Mouse (Mus musculus) cerebellum, adult 11 months (tissue): ENCODE measurements at regions not wholly inside any gene's neighbourhood (a gene's known extent, or its start where the extent isn't known, plus 50 kb on each side); places are given as distances from the start of the nearest gene placed in this dataset.

Experiments
- DNase-seq: peaks from one replicate; pipeline ENCODE4 v3.0.0; 2022

- DNase-seq = no peak
Measured at GRCm38 (mm10) chr1:164622946-164623345, 164.8 kb upstream of the Atp1b1 start.

DNA sequence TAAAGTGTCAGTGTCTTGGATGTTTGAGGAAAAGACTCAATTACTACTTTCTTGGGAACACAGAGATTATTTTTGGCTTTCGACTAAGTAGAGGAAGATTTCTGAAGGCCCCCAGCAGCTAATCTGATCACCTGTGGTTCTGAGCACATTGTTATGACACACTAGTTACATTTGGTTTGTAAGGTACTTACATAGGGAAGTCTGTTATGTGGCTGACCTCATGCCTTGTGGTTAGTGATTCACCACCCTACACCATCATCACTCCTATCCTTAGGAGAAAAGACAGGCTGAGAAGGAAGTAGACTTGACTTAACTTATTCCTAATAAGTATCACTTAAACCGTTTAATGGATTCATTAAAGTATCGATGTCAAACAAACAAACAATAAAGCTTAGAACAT, 164.3 kb upstream of the Atp1b1 start:
- DNase-seq = no peak

GRCm38 (mm10) chr1:164620129-164620528, 162.0 kb upstream of the Atp1b1 start:
- no peak for DNase-seq

DNA sequence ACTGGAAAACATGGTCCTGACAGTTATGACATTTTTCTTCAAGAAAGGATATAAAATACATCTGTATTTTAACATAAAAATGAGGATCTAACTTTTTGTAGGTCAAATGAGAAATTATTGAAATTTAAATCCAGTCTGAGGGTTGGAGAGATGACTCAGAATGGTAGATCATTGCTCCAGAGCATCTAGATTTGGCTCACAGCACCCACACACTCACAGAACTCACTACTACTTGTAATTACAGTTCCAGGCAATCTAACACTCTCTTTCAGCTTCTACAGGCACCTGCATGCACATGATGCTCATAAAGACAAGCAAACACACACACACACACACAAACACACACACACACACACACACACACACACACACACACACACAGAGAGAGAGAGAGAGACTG, 159.7 kb upstream of the Atp1b1 start:
- DNase-seq = no peak

DNA sequence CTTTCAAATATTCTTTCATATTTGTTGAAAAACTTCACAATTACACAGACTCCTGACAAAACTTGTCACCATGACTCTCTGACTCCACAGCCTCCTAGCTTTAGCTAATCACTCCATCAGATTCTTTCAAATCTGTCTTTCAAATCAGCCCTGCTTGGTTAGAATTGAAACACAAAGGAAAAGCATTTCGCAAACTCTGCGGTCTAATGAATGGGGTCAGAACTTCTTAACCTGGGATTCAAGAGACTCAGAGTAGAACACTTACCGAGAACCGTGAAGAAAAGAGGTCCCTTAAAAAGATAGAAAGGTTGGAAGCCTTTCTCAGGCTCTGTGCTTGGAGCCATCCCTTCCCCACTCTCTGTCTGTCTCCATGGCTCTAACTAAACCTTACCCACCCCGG, 148.9 kb upstream of the Atp1b1 start:
- DNase-seq = no peak

DNA sequence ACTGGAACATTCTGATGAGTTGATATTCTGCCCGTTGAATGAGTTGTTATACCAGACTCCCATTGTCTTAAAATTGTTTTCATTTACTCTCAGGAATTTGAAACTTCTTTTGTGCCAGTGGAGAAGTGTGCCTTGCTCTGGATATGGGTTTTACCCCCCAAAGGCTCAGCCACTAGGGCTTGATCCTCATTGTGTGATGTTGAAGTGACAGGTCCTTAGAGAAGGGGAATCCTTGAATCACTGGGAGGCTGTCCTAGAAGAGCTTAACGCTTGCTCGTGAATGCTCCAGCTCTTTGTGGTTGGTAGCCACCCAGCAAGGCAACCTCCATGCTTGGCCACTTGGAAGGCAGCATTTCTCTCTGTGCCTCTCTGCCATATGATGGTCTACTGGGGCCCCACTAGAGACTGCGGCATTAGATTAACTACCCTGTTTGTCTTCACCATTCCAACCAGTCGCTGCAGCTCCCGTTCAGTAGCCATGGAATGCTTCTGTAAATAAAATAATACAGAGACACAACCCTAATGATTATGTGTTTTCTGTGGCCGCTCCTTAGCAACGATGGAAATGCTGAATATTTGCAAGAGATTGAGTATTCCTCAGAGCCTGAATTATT, 148.1 kb upstream of the Atp1b1 start:
- DNase-seq = no peak

- DNase-seq = no peak
Measured at GRCm38 (mm10) chr1:164603433-164603832, 145.3 kb upstream of the Atp1b1 start.

- no peak for DNase-seq
Measured at GRCm38 (mm10) chr1:164602568-164602967, 144.4 kb upstream of the Atp1b1 start.

- DNase-seq = no peak
Measured at GRCm38 (mm10) chr1:164590205-164590613, 132.1 kb upstream of the Atp1b1 start.

- no peak for DNase-seq
Measured at GRCm38 (mm10) chr1:164586066-164586989, 128.2 kb upstream of the Atp1b1 start.

DNA sequence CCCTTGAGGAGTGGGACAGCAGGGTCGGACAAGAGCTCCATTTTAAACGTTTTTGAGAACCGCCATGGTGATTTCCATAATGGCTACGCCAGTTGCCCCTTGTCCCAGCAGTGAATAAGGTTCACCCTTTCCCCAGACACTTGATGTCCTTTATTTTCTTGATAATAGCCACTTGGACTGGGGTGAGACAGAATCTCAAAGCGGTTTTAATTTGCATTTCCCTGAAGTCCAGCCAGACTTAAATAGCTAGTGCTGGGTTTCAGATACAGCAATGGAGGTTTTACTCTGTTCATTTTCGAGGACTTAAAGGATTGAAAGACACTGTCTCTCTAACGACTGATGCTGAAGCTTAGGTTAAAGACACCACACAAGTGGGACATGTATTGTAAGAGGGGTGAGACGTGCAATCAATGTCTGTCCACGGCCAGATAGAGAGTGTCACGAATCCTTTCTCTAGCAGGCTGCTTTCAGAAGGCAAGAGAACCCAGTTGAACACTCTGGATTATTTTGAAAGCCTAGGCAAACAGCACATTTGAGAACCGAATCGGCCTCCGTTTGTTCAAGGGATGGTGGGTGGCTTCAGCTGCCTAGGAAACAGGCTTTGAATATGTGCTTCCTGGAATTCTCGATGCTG, 118.8 kb upstream of the Atp1b1 start:
- no peak for DNase-seq

DNA sequence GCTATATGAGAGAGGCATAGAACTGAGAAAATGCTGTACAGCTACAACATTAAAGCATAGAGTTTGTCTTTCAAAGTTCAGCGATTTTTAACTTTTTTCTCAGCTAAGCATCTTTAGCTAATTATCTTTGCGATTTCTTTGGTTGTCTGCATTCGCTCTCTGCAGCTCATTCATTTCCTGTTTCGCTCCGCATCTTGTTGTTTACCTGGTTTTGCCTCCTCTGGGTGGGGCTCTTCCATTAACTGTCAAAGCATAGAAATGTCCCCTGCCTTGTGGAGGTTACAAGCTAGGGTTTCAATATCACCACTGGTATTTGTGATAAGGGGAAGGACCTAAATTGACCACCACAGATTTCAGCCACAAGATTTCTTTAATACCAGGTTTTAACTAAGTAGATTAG, 115.5 kb upstream of the Atp1b1 start:
- no peak for DNase-seq

- DNase-seq = no peak
Measured at GRCm38 (mm10) chr1:164572183-164572582, 114.0 kb upstream of the Atp1b1 start.

- DNase-seq = no peak
Measured at GRCm38 (mm10) chr1:164571496-164572078, 113.4 kb upstream of the Atp1b1 start.

DNA sequence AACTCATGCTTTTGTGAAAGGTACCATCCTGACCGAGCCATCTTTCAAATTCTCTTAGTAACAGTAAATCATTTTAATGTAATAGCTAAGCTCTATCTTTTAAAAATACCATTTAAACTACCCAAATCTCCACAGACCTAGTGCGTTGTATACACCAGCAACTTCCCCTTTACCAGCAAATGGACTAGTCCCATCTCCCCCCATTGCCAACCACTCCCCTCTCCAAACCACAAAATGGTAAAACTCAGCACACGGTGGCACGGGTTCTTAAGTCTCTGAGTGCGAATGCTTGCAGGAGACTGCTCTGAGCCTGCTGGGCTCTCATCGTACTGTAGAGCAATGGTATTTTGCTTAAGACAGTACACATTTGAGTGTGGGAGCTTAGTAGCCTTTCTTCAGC, 106.7 kb upstream of the Atp1b1 start:
- DNase-seq = no peak

- no peak for DNase-seq
Measured at GRCm38 (mm10) chr1:164559546-164560228, 101.5 kb upstream of the Atp1b1 start.

- no peak for DNase-seq
Measured at GRCm38 (mm10) chr1:164552658-164553057, 94.5 kb upstream of the Atp1b1 start.

- no peak for DNase-seq
Measured at GRCm38 (mm10) chr1:164551019-164551418, 92.9 kb upstream of the Atp1b1 start.

- no peak for DNase-seq
Measured at GRCm38 (mm10) chr1:164550596-164550995, 92.4 kb upstream of the Atp1b1 start.

DNA sequence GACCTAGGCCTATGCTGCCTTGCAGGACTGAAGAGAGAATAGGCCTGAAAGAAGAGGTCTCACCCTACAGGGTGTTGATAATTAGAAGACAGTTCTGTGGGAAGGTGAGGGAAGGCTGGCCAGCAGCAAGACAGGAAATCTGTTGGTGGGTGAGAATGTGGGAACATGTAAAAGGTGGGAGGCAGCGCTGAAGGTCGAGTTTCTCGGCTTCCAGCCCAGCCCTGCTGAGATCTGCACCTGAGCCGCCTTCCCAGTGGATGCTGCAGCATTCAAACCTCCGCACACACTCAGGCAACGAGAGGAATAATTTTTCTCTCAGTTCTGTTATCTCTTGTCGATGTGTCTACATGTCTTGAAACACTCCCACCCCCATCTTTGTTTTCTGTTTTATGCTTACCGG, 89.9 kb upstream of the Atp1b1 start:
- DNase-seq = no peak

DNA sequence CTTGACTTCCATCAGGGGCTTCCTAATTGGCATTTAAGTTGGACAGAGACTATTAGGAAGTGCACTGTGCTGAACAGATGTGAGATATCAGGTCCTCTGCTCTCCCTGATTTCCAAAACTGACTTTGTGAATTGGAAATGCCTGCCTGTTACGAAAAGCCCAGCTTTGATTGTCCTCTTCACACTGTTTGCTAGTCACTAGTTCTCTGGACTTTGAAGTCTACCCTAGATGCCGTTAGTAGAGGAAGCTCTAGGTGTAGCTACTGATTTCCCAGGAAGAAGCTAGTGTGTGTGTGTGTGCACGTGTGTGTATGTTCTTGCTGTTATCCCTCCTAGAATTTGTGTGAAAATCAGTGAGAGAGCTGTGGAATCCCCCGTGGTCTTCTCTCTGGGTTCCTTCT, 87.7 kb upstream of the Atp1b1 start:
- no peak for DNase-seq

GRCm38 (mm10) chr1:164543045-164543803, 85.1 kb upstream of the Atp1b1 start:
- no peak for DNase-seq
